Mouse (Mus musculus): ENCODE measurements around the gene Cldn7. TPM values are rescaled to one million over a fixed set of nuclear protein-coding genes. Genes with fewer than 3 reads are reported as not detected.

The Cldn7 gene
- polyA plus RNA-seq, 1 experiment = not detected

- Histone ChIP-seq H3K27ac (ENCODE audit: insufficient read depth, low read depth, low read length) (no peak overlapping the region), H3K4me1 (ENCODE audit: control insufficient read depth, insufficient read depth, low read length) (peaks cover 14% of the 10 kb centered on the region; the same call in 1 of the 2 replicates), H3K4me3 (ENCODE audit: insufficient read depth, low read depth, low read length) (no peak overlapping the region)
- TF ChIP-seq CTCF (IDR thresholded peaks at IDR 0.05; ENCODE audit: insufficient read depth, low read depth, low read length) = no peak
- TF ChIP-seq POLR2A (IDR thresholded peaks at IDR 0.05; ENCODE audit: insufficient read depth, low read depth, low read length) = no peak
- WGBS = 4% methylated on average over 49 of the region's 49 CpGs
Measured at GRCm38 (mm10) chr11:69965271-69966005, 859 bp downstream of the Cldn7 start.

GRCm38 (mm10) chr11:69966006-69966859, 1.7 kb downstream of the Cldn7 start:
- no peak for TF ChIP-seq POLR2A (IDR thresholded peaks at IDR 0.05; ENCODE audit: insufficient read depth, low read depth, low read length)
- TF ChIP-seq CTCF (IDR thresholded peaks at IDR 0.05; ENCODE audit: insufficient read depth, low read depth, low read length) = no peak
- Histone ChIP-seq H3K27ac (ENCODE audit: insufficient read depth, low read depth, low read length) (no peak overlapping the region), H3K4me1 (ENCODE audit: control insufficient read depth, insufficient read depth, low read length) (peaks cover 14% of the 10 kb centered on the region; the same call in 1 of the 2 replicates), H3K4me3 (ENCODE audit: insufficient read depth, low read depth, low read length) (no peak overlapping the region)
- WGBS = 3% methylated on average over 59 of the region's 59 CpGs

GRCm38 (mm10) chr11:69966860-69967517, 2.4 kb downstream of the Cldn7 start:
- TF ChIP-seq POLR2A (IDR thresholded peaks at IDR 0.05; ENCODE audit: insufficient read depth, low read depth, low read length) (no peak), CTCF (IDR thresholded peaks at IDR 0.05; ENCODE audit: insufficient read depth, low read depth, low read length) (no peak)
- H3K4me3 ChIP-seq (ENCODE audit: insufficient read depth, low read depth, low read length) = no peak overlapping the region
- peaks cover 14% of the 10 kb centered on the region; the same call in 1 of the 2 replicates for H3K4me1 ChIP-seq (ENCODE audit: control insufficient read depth, insufficient read depth, low read length)
- WGBS = 39% methylated on average over 17 of the region's 17 CpGs
- H3K27ac ChIP-seq (ENCODE audit: insufficient read depth, low read depth, low read length) = no peak overlapping the region

- TF ChIP-seq CTCF (IDR thresholded peaks at IDR 0.05; ENCODE audit: insufficient read depth, low read depth, low read length) (no peak), POLR2A (IDR thresholded peaks at IDR 0.05; ENCODE audit: insufficient read depth, low read depth, low read length) (no peak)
- WGBS = 89% methylated on average over 4 of the region's 4 CpGs
- Histone ChIP-seq H3K4me3 (ENCODE audit: insufficient read depth, low read depth, low read length) (no peak overlapping the region), H3K27ac (ENCODE audit: insufficient read depth, low read depth, low read length) (no peak overlapping the region), H3K4me1 (ENCODE audit: control insufficient read depth, insufficient read depth, low read length) (peaks cover 14% of the 10 kb centered on the region; the same call in 1 of the 2 replicates)
Measured at GRCm38 (mm10) chr11:69968793-69969192, 4.2 kb downstream of the Cldn7 start.

GRCm38 (mm10) chr11:69970222-69970621, 5.6 kb downstream of the Cldn7 start:
- Histone ChIP-seq H3K27ac (ENCODE audit: insufficient read depth, low read depth, low read length) (no peak overlapping the region), H3K4me3 (ENCODE audit: insufficient read depth, low read depth, low read length) (no peak overlapping the region), H3K4me1 (ENCODE audit: control insufficient read depth, insufficient read depth, low read length) (peaks cover 12% of the 10 kb centered on the region; the same call in 1 of the 2 replicates)
- TF ChIP-seq CTCF (IDR thresholded peaks at IDR 0.05; ENCODE audit: insufficient read depth, low read depth, low read length) = no peak
- TF ChIP-seq POLR2A (IDR thresholded peaks at IDR 0.05; ENCODE audit: insufficient read depth, low read depth, low read length) = no peak
- 86% methylated on average over 6 of the region's 6 CpGs for WGBS

GRCm38 (mm10) chr11:69970775-69971174, 6.2 kb downstream of the Cldn7 start:
- TF ChIP-seq POLR2A (IDR thresholded peaks at IDR 0.05; ENCODE audit: insufficient read depth, low read depth, low read length) = no peak
- Histone ChIP-seq H3K4me1 (ENCODE audit: control insufficient read depth, insufficient read depth, low read length) (peaks cover 10% of the 10 kb centered on the region; the same call in 1 of the 2 replicates), H3K4me3 (ENCODE audit: insufficient read depth, low read depth, low read length) (no peak overlapping the region), H3K27ac (ENCODE audit: insufficient read depth, low read depth, low read length) (no peak overlapping the region)
- WGBS = 75% methylated on average over 3 of the region's 3 CpGs

GRCm38 (mm10) chr11:69974907-69975306, 10.3 kb downstream of the Cldn7 start:
- TF ChIP-seq CTCF (IDR thresholded peaks at IDR 0.05; ENCODE audit: insufficient read depth, low read depth, low read length) (no peak), POLR2A (IDR thresholded peaks at IDR 0.05; ENCODE audit: insufficient read depth, low read depth, low read length) (no peak)
- H3K4me1 ChIP-seq (ENCODE audit: control insufficient read depth, insufficient read depth, low read length) = no peaks in the 10 kb centered on the region
- WGBS = 95% methylated on average over 2 of the region's 2 CpGs
- no peak overlapping the region for H3K4me3 ChIP-seq (ENCODE audit: insufficient read depth, low read depth, low read length)
- no peak overlapping the region for H3K27ac ChIP-seq (ENCODE audit: insufficient read depth, low read depth, low read length)

GRCm38 (mm10) chr11:69976271-69976670, 11.7 kb downstream of the Cldn7 start:
- no peaks in the 10 kb centered on the region for H3K4me1 ChIP-seq (ENCODE audit: control insufficient read depth, insufficient read depth, low read length)
- no peak for TF ChIP-seq POLR2A (IDR thresholded peaks at IDR 0.05; ENCODE audit: insufficient read depth, low read depth, low read length)
- no peak for TF ChIP-seq CTCF (IDR thresholded peaks at IDR 0.05; ENCODE audit: insufficient read depth, low read depth, low read length)
- WGBS = 85% methylated on average over 4 of the region's 4 CpGs
- no peak overlapping the region for H3K4me3 ChIP-seq (ENCODE audit: insufficient read depth, low read depth, low read length)
- no peak overlapping the region for H3K27ac ChIP-seq (ENCODE audit: insufficient read depth, low read depth, low read length)
